20 mouse cellular contexts compared by ENCODE assay signal in genomic region chr3:153659575-153660168, GRCm38 (mm10).
DNase-seq lines count a peak whose midpoint lies in the region; ATAC-seq and TF ChIP-seq lines count a peak whose summit lies in the region.
"Had no signal": no experiment of that assay in that cellular context is flagged by ENCODE, and none has a peak within 500 bp of the region (broad histone marks: within the 10 kb centered on the region; RNA-seq: fewer than 3 reads in every experiment).

No protein-coding gene starts in this region.

- no peak for TF ChIP-seq CTCF in forebrain, postnatal 0 days (IDR thresholded peaks at IDR 0.05; ENCODE audit: low read depth)
- no peak for TF ChIP-seq CTCF in olfactory bulb, adult 2 months (IDR thresholded peaks at IDR 0.05; ENCODE audit: insufficient read depth, low read depth, low read length)

- H3K36me3 ChIP-seq in forebrain, postnatal 0 days (ENCODE audit: insufficient read depth): no peaks in the 10 kb centered on the region
- no peaks in the 10 kb centered on the region for H3K36me3 ChIP-seq in midbrain, embryonic 11.5 days (ENCODE audit: control insufficient read depth, insufficient read depth, low read length)
- H3K36me3 ChIP-seq: embryonic facial prominence, embryonic 15.5 days; limb, embryonic 15.5 days had no signal

- intact Hi-C loops in left cerebral cortex, postnatal 4 days (cut with DNase I): no loop called here

- H3K4me1 ChIP-seq in forebrain, postnatal 0 days (ENCODE audit: insufficient read depth): peaks cover 4% of the 10 kb centered on the region
- peaks cover 7% of the 10 kb centered on the region for H3K4me1 ChIP-seq in midbrain, embryonic 11.5 days (ENCODE audit: control insufficient read depth, insufficient read depth, low read length)
- H3K4me1 ChIP-seq in olfactory bulb, adult 2 months (ENCODE audit: control insufficient read depth, insufficient read depth, low read length): peaks cover 53% of the 10 kb centered on the region

- TF ChIP-seq POLR2A in olfactory bulb, adult 2 months (IDR thresholded peaks at IDR 0.05; ENCODE audit: insufficient read depth, low read depth, low read length): no peak

- H3K4me2 ChIP-seq in forebrain, postnatal 0 days (ENCODE audit: low read depth): no peak overlapping the region
- H3K4me2 ChIP-seq in midbrain, embryonic 11.5 days: no peak overlapping the region
- H3K4me2 ChIP-seq: embryonic facial prominence, embryonic 15.5 days; limb, embryonic 15.5 days had no signal

- peak overlapping the region; percentile 40; the same call in 1 of the 2 replicates for H3K27ac ChIP-seq in forebrain, postnatal 0 days (ENCODE audit: low read depth, low read length)
- peak overlapping the region; percentile 40 for H3K27ac ChIP-seq in midbrain, embryonic 11.5 days (ENCODE audit: low read depth, low read length)
- H3K27ac ChIP-seq in olfactory bulb, adult 2 months (ENCODE audit: insufficient read depth, low read depth, low read length): peak overlapping the region; percentile 7; the same call in 1 of the 2 replicates
- H3K27ac ChIP-seq: embryonic facial prominence, embryonic 15.5 days; left cerebral cortex, adult 2 months; limb, embryonic 15.5 days; macrophage had no signal

- no peak overlapping the region for H3K4me3 ChIP-seq in forebrain, postnatal 0 days (ENCODE audit: low read depth, low read length)
- H3K4me3 ChIP-seq in midbrain, embryonic 11.5 days (ENCODE audit: low read depth, low read length): no peak overlapping the region
- H3K4me3 ChIP-seq in olfactory bulb, adult 2 months (ENCODE audit: insufficient read depth, low read depth, low read length): no peak overlapping the region
- H3K4me3 ChIP-seq: embryonic facial prominence, embryonic 15.5 days; left cerebral cortex, adult 2 months; limb, embryonic 15.5 days; myocyte had no signal

- DNase-seq in left cerebral cortex, postnatal 4 days: peak; percentile 26
- DNase-seq in left cerebral cortex, adult 9 months (ENCODE audit: low spot score in 2 of 2): no peak
- peak; percentile 45 for DNase-seq in forebrain, postnatal 0 days
- no peak for DNase-seq in midbrain, embryonic 11.5 days (ENCODE audit: low spot score, missing footprints)
- DNase-seq in layer of hippocampus, postnatal 10 days (ENCODE audit: low spot score in 2 of 2): no peak
- no peak for DNase-seq in heart, adult 18-20 months
- DNase-seq in right cerebral cortex, postnatal 25 days: no peak
- DNase-seq: adrenal gland, postnatal 36 days; heart, adult 11 months; heart, postnatal 10 days; kidney, adult 11 months; kidney, postnatal 36 days; lung, adult 2 months; retina, postnatal 1 day had no signal

- WGBS in forebrain, postnatal 0 days: 33% methylated on average over 15 of the region's 15 CpGs
- WGBS in midbrain, embryonic 11.5 days: 57% methylated on average over 15 of the region's 15 CpGs
- WGBS in olfactory bulb, adult 2 months: 52% methylated on average over 15 of the region's 15 CpGs

- H3K9ac ChIP-seq in forebrain, postnatal 0 days: no peak overlapping the region
- H3K9ac ChIP-seq in midbrain, embryonic 11.5 days (ENCODE audit: low read length): peak overlapping the region; percentile 22; the same call in 1 of the 2 replicates
- H3K9ac ChIP-seq: embryonic facial prominence, embryonic 15.5 days; limb, embryonic 15.5 days had no signal

- no peaks in the 10 kb centered on the region for H3K9me3 ChIP-seq in forebrain, postnatal 0 days (ENCODE audit: low read length)
- no peaks in the 10 kb centered on the region for H3K9me3 ChIP-seq in midbrain, embryonic 11.5 days (ENCODE audit: control insufficient read depth, low read length)
- H3K9me3 ChIP-seq: embryonic facial prominence, embryonic 15.5 days; limb, embryonic 15.5 days had no signal

- no peaks in the 10 kb centered on the region for H3K27me3 ChIP-seq in forebrain, postnatal 0 days (ENCODE audit: insufficient read depth, low read length)
- H3K27me3 ChIP-seq in midbrain, embryonic 11.5 days (ENCODE audit: control insufficient read depth, insufficient read depth, low read length): no peaks in the 10 kb centered on the region
- H3K27me3 ChIP-seq: embryonic facial prominence, embryonic 15.5 days; limb, embryonic 15.5 days had no signal

- peak; percentile 75 for ATAC-seq in forebrain, postnatal 0 days
- ATAC-seq in midbrain, embryonic 11.5 days (ENCODE audit: low FRiP score): peak; percentile 42; the same call in 1 of the 2 replicates

Comparison
In these comparisons a context has a peak if more than half of its experiments do, and no peak if none do; other contexts are left out.
1. DNase-seq: peak in left cerebral cortex, postnatal 4 days (single experiment) and forebrain, postnatal 0 days (single experiment); none in left cerebral cortex, adult 9 months (0 of 2), midbrain, embryonic 11.5 days (single experiment), layer of hippocampus, postnatal 10 days (0 of 2), heart, adult 18-20 months (0 of 2) and right cerebral cortex, postnatal 25 days (single experiment).
2. Peak in every context shown above with its lines, with median percentiles within 50 percentile points of each other: H3K27ac ChIP-seq.